Mouse (Mus musculus) hindbrain, embryonic 10.5 days (tissue): ENCODE results near the gene Pdlim1. TPM values are rescaled to one million over a fixed set of nuclear protein-coding genes. Genes with fewer than 3 reads are reported as not detected.

Experiments
- DNase-seq: peaks from one replicate; pipeline ENCODE4 v3.0.0-alpha.2; 2017; ENCODE audit warnings: low spot score
- H3K27ac ChIP-seq: fragments of 300-500 bp; sonication (generic); 2 replicates; pipeline ENCODE4 v1.5.1; 2016; ENCODE audit warnings: mild to moderate bottlenecking, moderate library complexity
- H3K27me3 ChIP-seq: fragments of 300-500 bp; sonication (generic); 2 replicates; pipeline ENCODE4 v1.6.1; 2016; ENCODE audit warnings: mild to moderate bottlenecking; ENCODE audit not compliant: poor library complexity, insufficient read depth, severe bottlenecking
- H3K36me3 ChIP-seq: fragments of 300-500 bp; sonication (generic); 2 replicates; pipeline ENCODE4 v1.6.1; 2016; ENCODE audit warnings: mild to moderate bottlenecking, moderate library complexity
- H3K4me1 ChIP-seq: fragments of 300-500 bp; sonication (generic); replicated peaks from 2 replicates; pipeline ENCODE4 v1.6.1; 2016; ENCODE audit warnings: mild to moderate bottlenecking
- H3K4me3 ChIP-seq: fragments of 300-500 bp; sonication (generic); 2 replicates; pipeline ENCODE4 v1.5.1; 2016; ENCODE audit warnings: mild to moderate bottlenecking, moderate library complexity
- H3K9me3 ChIP-seq: fragments of 300-500 bp; sonication (generic); 2 replicates; pipeline ENCODE4 v1.6.1; 2016; ENCODE audit warnings: mild to moderate bottlenecking, moderate library complexity
- WGBS: fragments of 180-500 bp; shearing (Covaris S2); methylation state at CpG from one replicate; pipeline ENCODE4 v1.1.7; 2016; 5-methylcytosine and 5-hydroxymethylcytosine counted together
- polyA plus RNA-seq: library from polyadenylated mRNA; unstranded; fragments of >200 nt; fragmentation: Nextera tagmentation; extraction: Ambion mirVana; gene quantifications from 2 replicates; pipeline ENCODE4 v1.2.1, GENCODE M21; 2016

The Pdlim1 gene
- 105 and 123 TPM in 2 replicates for polyA plus RNA-seq

DNA sequence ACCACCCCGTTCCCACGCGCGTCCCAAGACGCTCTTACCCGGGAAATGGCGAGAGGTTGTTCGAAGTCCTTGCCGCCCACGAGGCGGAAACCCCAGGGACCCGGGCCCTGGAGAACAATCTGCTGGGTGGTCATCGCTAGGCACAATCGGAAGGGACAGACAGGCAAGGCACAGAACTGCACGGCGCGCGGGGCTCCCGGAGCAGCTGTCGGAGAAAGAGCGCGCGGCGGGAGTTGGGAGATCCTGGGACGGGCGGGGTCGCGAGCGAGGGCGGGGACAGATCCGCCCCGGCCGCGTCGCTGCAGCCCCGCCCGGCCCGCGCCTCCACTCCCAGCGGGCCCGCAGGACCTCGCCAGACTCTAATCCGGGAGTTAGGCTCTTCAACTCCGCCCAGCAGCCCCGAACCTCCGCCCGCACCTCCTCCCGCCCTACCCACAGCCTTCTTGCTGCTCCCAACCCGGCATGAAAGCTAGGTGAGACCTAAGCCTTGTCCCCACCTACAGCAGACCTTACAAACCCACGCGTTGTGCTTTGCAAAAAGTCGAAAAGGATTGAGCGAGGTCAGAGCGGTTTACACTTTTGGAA lies at the start of gene Pdlim1:
TSS of gene Pdlim1 (minus strand) at position 535 of the 585 bp plus-strand sequence.
- Histone ChIP-seq H3K4me3 (peak within 1 kb of the TSS; percentile 65), H3K4me1 (peaks cover 30% of the 10 kb centered on the region), H3K27me3 (peaks cover 47% of the 10 kb centered on the region), H3K36me3 (no peaks in the 10 kb centered on the region), H3K27ac (peak within 1 kb of the TSS; percentile 85), H3K9me3 (no peaks in the 10 kb centered on the region)
- WGBS, result under 1% methylated on average over 54 of the region's 54 CpGs
- DNase-seq, result peak; percentile 76

- Histone ChIP-seq H3K9me3 (no peaks in the 10 kb centered on the region), H3K27me3 (no peaks in the 10 kb centered on the region), H3K4me3 (no peak overlapping the region), H3K4me1 (peaks cover 12% of the 10 kb centered on the region; the same call in 1 of the 2 replicates), H3K36me3 (peaks cover 11% of the 10 kb centered on the region; the same call in 1 of the 2 replicates), H3K27ac (no peak overlapping the region)
- no peak for DNase-seq
- WGBS, result 80% methylated on average over 3 of the region's 3 CpGs
These were observed 47.6 kb upstream of the Pdlim1 start for GRCm38 (mm10) chr19:40319199-40319598.

GRCm38 (mm10) chr19:40318511-40318910 lies 46.9 kb upstream of the Pdlim1 start:
- no peak overlapping the region for H3K27ac ChIP-seq
- H3K4me1 ChIP-seq, result peaks cover 12% of the 10 kb centered on the region; the same call in 1 of the 2 replicates
- no peaks in the 10 kb centered on the region for H3K9me3 ChIP-seq
- WGBS, result 10% methylated on average over 6 of the region's 6 CpGs
- no peak overlapping the region for H3K4me3 ChIP-seq
- peak; percentile 34 for DNase-seq
- H3K36me3 ChIP-seq, result peaks cover 11% of the 10 kb centered on the region; the same call in 1 of the 2 replicates
- H3K27me3 ChIP-seq, result no peaks in the 10 kb centered on the region

GRCm38 (mm10) chr19:40317001-40317400 lies 45.4 kb upstream of the Pdlim1 start:
- peaks cover 11% of the 10 kb centered on the region; the same call in 1 of the 2 replicates for H3K36me3 ChIP-seq
- 66% methylated on average over 4 of the region's 4 CpGs for WGBS
- H3K27ac ChIP-seq, result no peak overlapping the region
- H3K9me3 ChIP-seq, result no peaks in the 10 kb centered on the region
- H3K27me3 ChIP-seq, result no peaks in the 10 kb centered on the region
- DNase-seq, result no peak
- peaks cover 12% of the 10 kb centered on the region; the same call in 1 of the 2 replicates for H3K4me1 ChIP-seq
- no peak overlapping the region for H3K4me3 ChIP-seq

DNA sequence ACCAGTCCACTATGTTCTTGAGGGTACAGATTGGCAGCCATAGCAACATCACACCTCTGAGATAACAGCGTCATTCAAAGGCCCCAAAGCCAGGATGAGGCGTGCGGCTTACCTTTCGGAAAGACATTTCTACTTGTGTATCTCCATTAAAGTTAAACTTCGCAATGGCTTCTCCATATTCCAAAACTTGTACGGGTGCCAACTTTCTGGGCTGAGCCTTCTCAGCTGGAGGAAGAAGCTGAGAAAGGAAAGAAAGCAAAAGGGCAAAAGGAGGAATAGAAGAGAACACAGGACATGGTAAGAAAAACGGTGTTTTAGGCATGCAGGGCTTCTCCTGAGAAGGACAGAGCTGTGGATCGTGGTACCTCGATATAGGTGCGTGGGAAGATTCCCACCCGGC lies 42.6 kb upstream of the Pdlim1 start:
- 95% methylated on average over 11 of the region's 11 CpGs for WGBS
- Histone ChIP-seq H3K36me3 (peaks cover 13% of the 10 kb centered on the region; the same call in 1 of the 2 replicates), H3K4me3 (no peak overlapping the region)

GRCm38 (mm10) chr19:40311631-40312030 lies 40.0 kb upstream of the Pdlim1 start:
- no peaks in the 10 kb centered on the region for H3K9me3 ChIP-seq
- H3K36me3 ChIP-seq, result peaks cover 16% of the 10 kb centered on the region; the same call in 1 of the 2 replicates
- no peak overlapping the region for H3K27ac ChIP-seq
- WGBS, result 96% methylated on average over 8 of the region's 8 CpGs
- DNase-seq, result no peak
- no peaks in the 10 kb centered on the region for H3K27me3 ChIP-seq
- H3K4me1 ChIP-seq, result peaks cover 10% of the 10 kb centered on the region
- H3K4me3 ChIP-seq, result no peak overlapping the region

More for the DNA sequence above, 42.6 kb upstream of the Pdlim1 start:
- Histone ChIP-seq H3K27me3 (no peaks in the 10 kb centered on the region), H3K4me1 (peaks cover 12% of the 10 kb centered on the region; the same call in 1 of the 2 replicates), H3K9me3 (no peaks in the 10 kb centered on the region), H3K27ac (no peak overlapping the region)
- DNase-seq, result no peak

- Histone ChIP-seq H3K36me3 (peaks cover 11% of the 10 kb centered on the region; the same call in 1 of the 2 replicates), H3K4me1 (peaks cover 11% of the 10 kb centered on the region), H3K9me3 (no peaks in the 10 kb centered on the region), H3K27ac (no peak overlapping the region), H3K4me3 (no peak overlapping the region), H3K27me3 (no peaks in the 10 kb centered on the region)
- 87% methylated on average over 15 of the region's 15 CpGs for WGBS
- DNase-seq, result no peak
These were observed 38.9 kb upstream of the Pdlim1 start for GRCm38 (mm10) chr19:40310410-40311130.

DNA sequence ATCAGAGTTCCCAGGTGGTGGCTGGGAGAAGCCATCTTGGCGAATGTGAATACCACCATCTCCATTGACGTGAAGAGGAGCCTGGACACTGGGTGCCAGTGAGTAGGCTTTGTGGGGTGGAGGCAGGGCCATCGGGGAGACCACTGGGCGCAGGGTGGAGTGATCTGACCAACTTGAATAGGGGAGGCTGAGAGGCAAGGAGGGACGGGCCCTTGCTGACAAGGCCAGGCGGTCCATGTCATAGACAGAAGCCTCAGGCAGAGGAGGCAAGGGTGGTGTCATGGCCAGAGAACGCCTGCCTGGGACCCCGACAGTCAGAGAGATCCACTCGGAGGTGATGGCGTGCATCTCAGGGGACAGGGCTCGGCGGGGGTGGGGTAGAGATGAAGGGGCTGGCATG lies 38.3 kb upstream of the Pdlim1 start:
- Histone ChIP-seq H3K4me1 (peaks cover 11% of the 10 kb centered on the region), H3K9me3 (no peaks in the 10 kb centered on the region), H3K4me3 (no peak overlapping the region), H3K36me3 (peaks cover 11% of the 10 kb centered on the region; the same call in 1 of the 2 replicates), H3K27ac (no peak overlapping the region), H3K27me3 (no peaks in the 10 kb centered on the region)
- WGBS, result 94% methylated on average over 12 of the region's 12 CpGs
- DNase-seq, result no peak

DNA sequence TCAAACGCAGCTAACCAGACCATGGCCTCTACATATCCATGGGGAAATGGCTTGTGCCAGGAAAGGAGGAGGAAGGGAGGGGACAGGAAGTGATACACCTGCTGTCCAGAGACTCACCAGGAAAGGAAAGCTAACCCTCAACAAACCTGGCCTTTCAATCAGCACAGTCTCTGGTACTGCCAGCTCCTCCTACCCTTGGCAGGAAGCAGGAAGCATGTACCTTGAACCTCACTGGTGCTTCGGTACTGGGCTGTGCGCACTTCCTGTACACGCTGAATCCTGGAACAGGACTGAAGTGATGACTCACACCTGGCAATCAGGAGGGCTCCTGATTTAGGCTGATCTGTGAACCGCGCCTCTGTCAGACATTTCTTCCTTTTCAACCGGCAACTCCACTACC lies 35.9 kb upstream of the Pdlim1 start:
- 89% methylated on average over 7 of the region's 7 CpGs for WGBS

DNA sequence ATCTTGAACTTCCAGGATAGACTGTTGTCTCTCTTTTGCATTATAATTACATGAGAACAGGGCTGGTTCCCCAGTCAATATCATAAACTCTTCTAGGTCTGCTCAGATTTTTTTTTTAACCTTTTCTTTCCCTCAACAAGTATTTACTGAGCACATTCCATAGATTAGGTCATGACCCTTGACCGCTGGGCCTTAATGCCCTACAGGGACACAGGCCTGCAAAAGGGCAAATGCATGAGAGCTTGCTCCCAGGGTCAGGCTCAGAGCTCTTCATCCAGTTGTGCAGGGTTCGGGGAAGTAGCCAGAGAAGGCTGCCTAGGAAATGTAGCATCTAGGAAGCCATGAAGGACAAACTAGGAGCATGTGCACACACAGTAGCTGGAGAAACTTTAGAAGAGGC lies 35.0 kb upstream of the Pdlim1 start:
- Histone ChIP-seq H3K9me3 (no peaks in the 10 kb centered on the region), H3K27me3 (no peaks in the 10 kb centered on the region), H3K4me1 (peaks cover 11% of the 10 kb centered on the region), H3K27ac (no peak overlapping the region), H3K4me3 (no peak overlapping the region), H3K36me3 (peaks cover 11% of the 10 kb centered on the region; the same call in 1 of the 2 replicates)
- DNase-seq, result no peak
- 39% methylated on average over 2 of the region's 2 CpGs for WGBS

More for the DNA sequence above, 35.9 kb upstream of the Pdlim1 start:
- Histone ChIP-seq H3K27ac (no peak overlapping the region), H3K4me1 (peaks cover 11% of the 10 kb centered on the region), H3K27me3 (no peaks in the 10 kb centered on the region), H3K9me3 (no peaks in the 10 kb centered on the region), H3K4me3 (no peak overlapping the region), H3K36me3 (peaks cover 11% of the 10 kb centered on the region; the same call in 1 of the 2 replicates)
- no peak for DNase-seq

DNA sequence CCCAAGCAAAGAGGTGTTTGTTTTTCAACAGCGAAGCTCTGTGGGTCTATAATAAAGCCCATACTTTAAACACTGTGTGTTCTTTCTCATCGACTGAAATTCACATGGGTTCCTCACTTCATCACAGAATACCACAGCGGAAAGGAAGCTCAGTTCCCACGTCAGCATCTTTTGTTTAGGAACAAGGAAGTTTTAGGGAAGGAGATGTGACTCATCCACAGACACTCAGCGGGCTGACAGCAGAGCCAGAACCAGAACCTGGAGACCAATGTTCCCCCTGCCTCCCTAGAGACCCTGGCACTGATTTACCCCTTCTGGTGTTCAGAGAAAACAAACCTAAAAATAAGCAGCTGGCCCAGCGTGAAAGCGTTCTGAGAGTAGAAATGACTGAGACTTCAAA lies 33.8 kb upstream of the Pdlim1 start:
- DNase-seq, result no peak
- no peaks in the 10 kb centered on the region for H3K27me3 ChIP-seq
- H3K4me1 ChIP-seq, result peaks cover 11% of the 10 kb centered on the region
- H3K4me3 ChIP-seq, result no peak overlapping the region
- H3K9me3 ChIP-seq, result no peaks in the 10 kb centered on the region
- peaks cover 11% of the 10 kb centered on the region; the same call in 1 of the 2 replicates for H3K36me3 ChIP-seq
- 80% methylated on average over 7 of the region's 7 CpGs for WGBS
- no peak overlapping the region for H3K27ac ChIP-seq

- H3K4me1 ChIP-seq, result peaks cover 21% of the 10 kb centered on the region
- H3K27ac ChIP-seq, result no peak overlapping the region
- no peaks in the 10 kb centered on the region for H3K9me3 ChIP-seq
- 81% methylated on average over 9 of the region's 9 CpGs for WGBS
- H3K36me3 ChIP-seq, result no peaks in the 10 kb centered on the region
- H3K4me3 ChIP-seq, result no peak overlapping the region
- H3K27me3 ChIP-seq, result no peaks in the 10 kb centered on the region
- no peak for DNase-seq
These were observed 31.3 kb upstream of the Pdlim1 start for GRCm38 (mm10) chr19:40302916-40303315.

DNA sequence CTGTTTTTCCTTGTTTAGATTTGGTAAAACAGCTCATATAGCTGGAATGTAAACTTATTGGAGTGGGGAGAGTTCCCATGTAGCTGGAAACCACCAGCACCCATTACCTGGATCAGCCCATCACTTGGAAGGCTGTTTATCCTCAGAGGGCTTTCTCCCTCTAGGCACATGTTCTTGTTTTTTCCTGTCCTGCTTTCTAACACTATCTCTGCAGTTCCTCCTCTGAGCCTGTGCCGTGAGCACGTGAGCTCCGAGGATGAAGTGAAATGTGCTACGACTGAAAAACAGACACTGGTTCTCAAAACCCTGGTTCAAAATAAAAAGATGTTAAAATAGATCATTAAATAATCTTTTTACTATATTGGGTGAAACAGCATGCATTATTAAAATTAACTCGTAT lies 30.8 kb upstream of the Pdlim1 start:
- no peak for DNase-seq
- Histone ChIP-seq H3K27me3 (no peaks in the 10 kb centered on the region), H3K4me3 (no peak overlapping the region), H3K36me3 (no peaks in the 10 kb centered on the region), H3K27ac (no peak overlapping the region), H3K4me1 (peaks cover 23% of the 10 kb centered on the region), H3K9me3 (no peaks in the 10 kb centered on the region)
- 89% methylated on average over 5 of the region's 5 CpGs for WGBS
